Mouse (Mus musculus): ENCODE data around the gene Tmem177.

- TF ChIP-seq USF1 (IDR thresholded peaks at IDR 0.05; ENCODE audit: low read depth) (no peak), POLR2A (IDR thresholded peaks at IDR 0.05; ENCODE audit: insufficient read length, low read depth) (no peak), E2F4 (IDR thresholded peaks at IDR 0.05; ENCODE audit: insufficient read depth) (no peak), TCF3 (IDR thresholded peaks at IDR 0.05; ENCODE audit: insufficient read length, low read depth) (no peak), POLR2AphosphoS2 (IDR thresholded peaks at IDR 0.05; ENCODE audit: insufficient read length, low read depth) (no peak), MYOG (IDR thresholded peaks at IDR 0.05; ENCODE audit: control insufficient read depth in 1 of 3, insufficient read depth in 1 of 3, insufficient read length in 2 of 3, low read depth in 2 of 3) (no peak), MAX (IDR thresholded peaks at IDR 0.05; ENCODE audit: low read depth) (no peak), TCF12 (IDR thresholded peaks at IDR 0.05; ENCODE audit: insufficient read depth, poor library complexity, severe bottlenecking) (no peak), SRF (IDR thresholded peaks at IDR 0.05; ENCODE audit: control insufficient read depth, insufficient read length, low read depth) (no peak)
These were observed 5.7 kb downstream of the Tmem177 start for GRCm38 (mm10) chr1:119907206-119907748.

All from myocyte (in vitro differentiated cells).